Mouse (Mus musculus) midbrain, embryonic 16.5 days (tissue): ENCODE results near the gene Smc3. TPM values are rescaled to one million over a fixed set of nuclear protein-coding genes. Genes with fewer than 3 reads are reported as not detected.

Source experiments
- ATAC-seq: fragments of 200-750 bp; cut with Nextera tagmentation; 2 replicates; pipeline ENCODE4 v1.8.0; 2017; ENCODE audit warnings: moderate TSS enrichment
- H3K27ac ChIP-seq: fragments of 300-500 bp; sonication (generic); 2 replicates; pipeline ENCODE4 v1.5.1; 2014; ENCODE audit warnings: mild to moderate bottlenecking, low read length, mixed read lengths
- H3K27me3 ChIP-seq: fragments of 300-500 bp; sonication (generic); 2 replicates; pipeline ENCODE4 v1.6.1; 2014; ENCODE audit warnings: low read depth, low read length, mixed read lengths; ENCODE audit not compliant: control insufficient read depth, insufficient read depth
- H3K36me3 ChIP-seq: fragments of 300-500 bp; sonication (generic); 2 replicates; pipeline ENCODE4 v1.6.1; 2014; ENCODE audit warnings: mild to moderate bottlenecking, low read length, moderate library complexity, mixed read lengths; ENCODE audit not compliant: control insufficient read depth, insufficient read depth
- H3K4me1 ChIP-seq: fragments of 300-500 bp; sonication (generic); 2 replicates; pipeline ENCODE4 v1.6.1; 2014; ENCODE audit warnings: mild to moderate bottlenecking, low read length, mixed read lengths; ENCODE audit not compliant: control insufficient read depth, insufficient read depth
- H3K4me2 ChIP-seq: fragments of 300-500 bp; sonication (generic); 2 replicates; pipeline ENCODE4 v1.6.1; 2014; ENCODE audit warnings: mild to moderate bottlenecking, low read length, mixed read lengths
- H3K4me3 ChIP-seq: fragments of 300-500 bp; sonication (generic); 2 replicates; pipeline ENCODE4 v1.5.1; 2014; ENCODE audit warnings: low read depth, mild to moderate bottlenecking, low read length, moderate library complexity, mixed read lengths
- H3K9ac ChIP-seq: fragments of 300-500 bp; sonication (generic); 2 replicates; pipeline ENCODE4 v1.6.1; 2014; ENCODE audit warnings: low read depth, low read length, mixed read lengths
- H3K9me3 ChIP-seq: fragments of 300-500 bp; sonication (generic); replicated peaks from 2 replicates; pipeline ENCODE4 v1.6.1; 2014; ENCODE audit warnings: mild to moderate bottlenecking, low read length, mixed read lengths; ENCODE audit not compliant: control insufficient read depth, poor library complexity, severe bottlenecking
- whole genome bisulfite sequencing: fragments of 180-500 bp; shearing (Covaris S2); extraction: QIAGEN DNeasy Blood & Tissue Kit; methylation state at CpG from one replicate; pipeline ENCODE4 v1.1.7; 2014; 5-methylcytosine and 5-hydroxymethylcytosine counted together
- polyA plus RNA-seq: library from polyadenylated mRNA; unstranded; fragments of >200 nt; fragmentation: Nextera tagmentation; extraction: Ambion mirVana; gene quantifications from 2 replicates; pipeline ENCODE4 v1.2.1, GENCODE M21; 2015

The Smc3 gene
- polyA plus RNA-seq, 1 experiment from 2014 or later: 55.9 TPM

- Histone ChIP-seq H3K4me2 (no peak overlapping the region), H3K36me3 (no peaks in the 10 kb centered on the region), H3K9me3 (no peaks in the 10 kb centered on the region), H3K4me1 (no peaks in the 10 kb centered on the region; the same call in 1 of the 2 replicates), H3K27ac (no peak overlapping the region), H3K4me3 (no peak overlapping the region), H3K27me3 (no peaks in the 10 kb centered on the region), H3K9ac (no peak overlapping the region)
- WGBS: 87% methylated on average over 3 of the region's 3 CpGs
- ATAC-seq: no peak
Observed at GRCm38 (mm10) chr19:53560436-53560835, 39.8 kb upstream of the Smc3 start.

GRCm38 (mm10) chr19:53564174-53564573 is 36.0 kb upstream of the Smc3 start:
- Histone ChIP-seq H3K27me3 (no peaks in the 10 kb centered on the region), H3K4me1 (peaks cover 2% of the 10 kb centered on the region; the same call in 1 of the 2 replicates), H3K27ac (no peak overlapping the region), H3K36me3 (no peaks in the 10 kb centered on the region), H3K9ac (no peak overlapping the region), H3K9me3 (no peaks in the 10 kb centered on the region), H3K4me3 (no peak overlapping the region), H3K4me2 (no peak overlapping the region)
- no peak for ATAC-seq
- WGBS: 43% methylated on average over 4 of the region's 4 CpGs

- Histone ChIP-seq H3K4me3 (no peak overlapping the region), H3K36me3 (no peaks in the 10 kb centered on the region), H3K27me3 (no peaks in the 10 kb centered on the region), H3K9me3 (no peaks in the 10 kb centered on the region), H3K27ac (no peak overlapping the region), H3K4me1 (peaks cover 2% of the 10 kb centered on the region; the same call in 1 of the 2 replicates), H3K9ac (no peak overlapping the region), H3K4me2 (no peak overlapping the region)
- 96% methylated on average over 14 of the region's 14 CpGs for WGBS
- ATAC-seq: no peak
Observed at GRCm38 (mm10) chr19:53565565-53566277, 34.5 kb upstream of the Smc3 start.

- Histone ChIP-seq H3K27ac (no peak overlapping the region), H3K4me2 (peak overlapping the region; percentile 29), H3K9ac (no peak overlapping the region), H3K27me3 (no peaks in the 10 kb centered on the region), H3K4me1 (peaks cover 2% of the 10 kb centered on the region; the same call in 1 of the 2 replicates), H3K9me3 (no peaks in the 10 kb centered on the region), H3K36me3 (no peaks in the 10 kb centered on the region), H3K4me3 (no peak overlapping the region)
- 11% methylated on average over 11 of the region's 11 CpGs for WGBS
- ATAC-seq: no peak
Observed at GRCm38 (mm10) chr19:53567864-53568263, 32.3 kb upstream of the Smc3 start.

GRCm38 (mm10) chr19:53568553-53568952 is 31.6 kb upstream of the Smc3 start:
- H3K27me3 ChIP-seq: no peaks in the 10 kb centered on the region
- H3K9me3 ChIP-seq: no peaks in the 10 kb centered on the region
- no peak overlapping the region for H3K27ac ChIP-seq
- 85% methylated on average over 3 of the region's 3 CpGs for WGBS
- no peak overlapping the region for H3K4me2 ChIP-seq
- peaks cover 2% of the 10 kb centered on the region; the same call in 1 of the 2 replicates for H3K4me1 ChIP-seq
- no peak overlapping the region for H3K9ac ChIP-seq
- no peaks in the 10 kb centered on the region for H3K36me3 ChIP-seq
- H3K4me3 ChIP-seq: no peak overlapping the region
- ATAC-seq: no peak

- peaks cover 2% of the 10 kb centered on the region; the same call in 1 of the 2 replicates for H3K4me1 ChIP-seq
- H3K9me3 ChIP-seq: no peaks in the 10 kb centered on the region
- H3K9ac ChIP-seq: no peak overlapping the region
- H3K27me3 ChIP-seq: no peaks in the 10 kb centered on the region
- no peak for ATAC-seq
- no peak overlapping the region for H3K27ac ChIP-seq
- 94% methylated on average over 4 of the region's 4 CpGs for WGBS
- no peak overlapping the region for H3K4me2 ChIP-seq
- no peaks in the 10 kb centered on the region for H3K36me3 ChIP-seq
- no peak overlapping the region for H3K4me3 ChIP-seq
Observed at GRCm38 (mm10) chr19:53571056-53571455, 29.1 kb upstream of the Smc3 start.

GRCm38 (mm10) chr19:53571501-53572428 is 28.4 kb upstream of the Smc3 start:
- H3K27ac ChIP-seq: no peak overlapping the region
- peaks cover 2% of the 10 kb centered on the region; the same call in 1 of the 2 replicates for H3K4me1 ChIP-seq
- no peaks in the 10 kb centered on the region for H3K27me3 ChIP-seq
- H3K9ac ChIP-seq: no peak overlapping the region
- no peaks in the 10 kb centered on the region for H3K9me3 ChIP-seq
- ATAC-seq: no peak
- no peaks in the 10 kb centered on the region for H3K36me3 ChIP-seq
- no peak overlapping the region for H3K4me2 ChIP-seq
- 84% methylated on average over 18 of the region's 18 CpGs for WGBS
- H3K4me3 ChIP-seq: no peak overlapping the region

GRCm38 (mm10) chr19:53572607-53573006 is 27.6 kb upstream of the Smc3 start:
- Histone ChIP-seq H3K27ac (no peak overlapping the region), H3K9ac (no peak overlapping the region), H3K4me1 (peaks cover 5% of the 10 kb centered on the region; the same call in 1 of the 2 replicates), H3K9me3 (no peaks in the 10 kb centered on the region), H3K4me3 (no peak overlapping the region), H3K4me2 (no peak overlapping the region), H3K27me3 (no peaks in the 10 kb centered on the region), H3K36me3 (no peaks in the 10 kb centered on the region)
- WGBS: 86% methylated on average over 12 of the region's 12 CpGs
- no peak for ATAC-seq

GRCm38 (mm10) chr19:53573151-53573550 is 27.0 kb upstream of the Smc3 start:
- Histone ChIP-seq H3K9me3 (no peaks in the 10 kb centered on the region), H3K27ac (no peak overlapping the region), H3K4me1 (0 out of 2 replicates have a peak, but pooled peaks cover 2% of the 10 kb centered on the region), H3K9ac (no peak overlapping the region), H3K27me3 (no peaks in the 10 kb centered on the region), H3K36me3 (no peaks in the 10 kb centered on the region), H3K4me2 (no peak overlapping the region), H3K4me3 (no peak overlapping the region)
- no peak for ATAC-seq
- 96% methylated on average over 3 of the region's 3 CpGs for WGBS
